Mouse (Mus musculus) embryonic facial prominence, embryonic 13.5 days (tissue): Measurements from ENCODE around the gene Tspan18. TPM values are rescaled to one million over a fixed set of nuclear protein-coding genes. Genes with fewer than 3 reads are reported as not detected.

Experiments used
- ATAC-seq: fragments of 200-750 bp; cut with Nextera tagmentation; 2 replicates; pipeline ENCODE4 v1.8.0; 2017; ENCODE audit warnings: low read depth; ENCODE audit not compliant: insufficient number of reproducible peaks, insufficient read depth, low FRiP score, low TSS enrichment
- H3K27ac ChIP-seq: fragments of 300-500 bp; sonication (generic); 2 replicates; pipeline ENCODE4 v1.5.1; 2015; ENCODE audit warnings: moderate library complexity, mild to moderate bottlenecking, inconsistent platforms
- H3K27me3 ChIP-seq: fragments of 300-500 bp; sonication (generic); 2 replicates; pipeline ENCODE4 v1.6.1; 2015; ENCODE audit warnings: mild to moderate bottlenecking, inconsistent platforms
- H3K36me3 ChIP-seq: fragments of 300-500 bp; sonication (generic); 2 replicates; pipeline ENCODE4 v1.6.1; 2015; ENCODE audit warnings: mild to moderate bottlenecking, inconsistent platforms
- H3K4me1 ChIP-seq: fragments of 300-500 bp; sonication (generic); 2 replicates; pipeline ENCODE4 v1.6.1; 2015; ENCODE audit warnings: inconsistent platforms
- H3K4me2 ChIP-seq: fragments of 300-500 bp; sonication (generic); 2 replicates; pipeline ENCODE4 v1.6.1; 2015; ENCODE audit warnings: moderate library complexity, mild to moderate bottlenecking, inconsistent platforms
- H3K4me3 ChIP-seq: fragments of 300-500 bp; sonication (generic); 2 replicates; pipeline ENCODE4 v1.5.1; 2015; ENCODE audit warnings: mild to moderate bottlenecking, inconsistent platforms
- H3K9ac ChIP-seq: fragments of 300-500 bp; sonication (generic); 2 replicates; pipeline ENCODE4 v1.6.1; 2015; ENCODE audit warnings: mild to moderate bottlenecking, inconsistent platforms
- H3K9me3 ChIP-seq: fragments of 300-500 bp; sonication (generic); 2 replicates; pipeline ENCODE4 v1.6.1; 2016; ENCODE audit warnings: inconsistent platforms
- WGBS: fragments of 180-500 bp; shearing (Covaris S2); methylation state at CpG from one replicate; pipeline ENCODE4 v1.1.7; 2015; ENCODE audit warnings: mixed read lengths; 5-methylcytosine and 5-hydroxymethylcytosine counted together
- polyA plus RNA-seq: library from polyadenylated mRNA; unstranded; fragments of >200 nt; fragmentation: Nextera tagmentation; extraction: Ambion mirVana; gene quantifications from 2 replicates; pipeline ENCODE4 v1.2.1, GENCODE M21; 2015

Gene Tspan18
- polyA plus RNA-seq, 1 experiment from 2014 or later: 17.7 TPM

- Histone ChIP-seq H3K9me3 (peaks cover 6% of the 10 kb centered on the region; the same call in 1 of the 2 replicates), H3K36me3 (no peaks in the 10 kb centered on the region), H3K27ac (no peak overlapping the region), H3K27me3 (no peaks in the 10 kb centered on the region), H3K9ac (no peak overlapping the region), H3K4me1 (peaks cover 60% of the 10 kb centered on the region), H3K4me3 (no peak overlapping the region), H3K4me2 (no peak overlapping the region)
- WGBS: 67% methylated on average over 10 of the region's 10 CpGs
- ATAC-seq: no peak
These were observed 45.1 kb downstream of the Tspan18 start for GRCm38 (mm10) chr2:93289161-93289560.

GRCm38 (mm10) chr2:93287348-93287747 lies 47.0 kb downstream of the Tspan18 start:
- no peak overlapping the region for H3K4me2 ChIP-seq
- H3K9me3 ChIP-seq: no peaks in the 10 kb centered on the region
- H3K36me3 ChIP-seq: no peaks in the 10 kb centered on the region
- 37% methylated on average over 4 of the region's 4 CpGs for WGBS
- ATAC-seq: no peak
- peak overlapping the region; percentile 55 for H3K27ac ChIP-seq
- H3K9ac ChIP-seq: no peak overlapping the region
- peaks cover 78% of the 10 kb centered on the region for H3K4me1 ChIP-seq
- no peak overlapping the region for H3K4me3 ChIP-seq
- H3K27me3 ChIP-seq: no peaks in the 10 kb centered on the region

GRCm38 (mm10) chr2:93286742-93287141 lies 47.6 kb downstream of the Tspan18 start:
- Histone ChIP-seq H3K27ac (peak overlapping the region; percentile 55; the same call in 1 of the 2 replicates), H3K27me3 (no peaks in the 10 kb centered on the region), H3K36me3 (no peaks in the 10 kb centered on the region), H3K4me3 (no peak overlapping the region), H3K9me3 (no peaks in the 10 kb centered on the region), H3K4me2 (no peak overlapping the region), H3K9ac (no peak overlapping the region), H3K4me1 (peaks cover 80% of the 10 kb centered on the region)
- 51% methylated on average over 4 of the region's 4 CpGs for WGBS
- no peak for ATAC-seq

GRCm38 (mm10) chr2:93286321-93286720 lies 48.0 kb downstream of the Tspan18 start:
- Histone ChIP-seq H3K4me2 (no peak overlapping the region), H3K4me1 (peaks cover 77% of the 10 kb centered on the region), H3K36me3 (no peaks in the 10 kb centered on the region), H3K27me3 (no peaks in the 10 kb centered on the region), H3K9ac (no peak overlapping the region), H3K9me3 (no peaks in the 10 kb centered on the region), H3K27ac (peak overlapping the region; percentile 28; the same call in 1 of the 2 replicates), H3K4me3 (no peak overlapping the region)
- no peak for ATAC-seq
- 43% methylated on average over 2 of the region's 2 CpGs for WGBS

GRCm38 (mm10) chr2:93285842-93286241 lies 48.5 kb downstream of the Tspan18 start:
- Histone ChIP-seq H3K4me2 (no peak overlapping the region), H3K36me3 (no peaks in the 10 kb centered on the region), H3K27me3 (no peaks in the 10 kb centered on the region), H3K9ac (no peak overlapping the region), H3K27ac (peak overlapping the region; percentile 28; the same call in 1 of the 2 replicates), H3K9me3 (no peaks in the 10 kb centered on the region), H3K4me1 (peaks cover 74% of the 10 kb centered on the region), H3K4me3 (no peak overlapping the region)
- no peak for ATAC-seq
- 25% methylated on average over 8 of the region's 8 CpGs for WGBS

- no peak overlapping the region for H3K4me3 ChIP-seq
- no peak overlapping the region for H3K9ac ChIP-seq
- no peaks in the 10 kb centered on the region for H3K27me3 ChIP-seq
- ATAC-seq: no peak
- no peaks in the 10 kb centered on the region for H3K36me3 ChIP-seq
- H3K4me2 ChIP-seq: no peak overlapping the region
- 71% methylated on average over 2 of the region's 2 CpGs for WGBS
- H3K4me1 ChIP-seq: peaks cover 80% of the 10 kb centered on the region
- no peaks in the 10 kb centered on the region for H3K9me3 ChIP-seq
- peak overlapping the region; percentile 83 for H3K27ac ChIP-seq
These were observed 49.7 kb downstream of the Tspan18 start for GRCm38 (mm10) chr2:93284625-93285024.

GRCm38 (mm10) chr2:93283481-93284293 lies 50.6 kb downstream of the Tspan18 start:
- H3K27ac ChIP-seq: peak overlapping the region; percentile 83
- no peaks in the 10 kb centered on the region for H3K9me3 ChIP-seq
- H3K4me3 ChIP-seq: no peak overlapping the region
- WGBS: 27% methylated on average over 7 of the region's 7 CpGs
- H3K36me3 ChIP-seq: no peaks in the 10 kb centered on the region
- H3K4me2 ChIP-seq: no peak overlapping the region
- ATAC-seq: peak; percentile 78
- H3K4me1 ChIP-seq: peaks cover 90% of the 10 kb centered on the region
- H3K9ac ChIP-seq: no peak overlapping the region
- no peaks in the 10 kb centered on the region for H3K27me3 ChIP-seq

GRCm38 (mm10) chr2:93282636-93283035 lies 51.7 kb downstream of the Tspan18 start:
- Histone ChIP-seq H3K36me3 (no peaks in the 10 kb centered on the region), H3K27ac (peak overlapping the region; percentile 83), H3K27me3 (no peaks in the 10 kb centered on the region), H3K9ac (0 out of 2 replicates have a peak overlapping the region, but pooled peaks have one; percentile 21), H3K9me3 (no peaks in the 10 kb centered on the region), H3K4me2 (no peak overlapping the region), H3K4me1 (peaks cover 93% of the 10 kb centered on the region), H3K4me3 (no peak overlapping the region)
- ATAC-seq: no peak
- WGBS: 80% methylated on average over 4 of the region's 4 CpGs

GRCm38 (mm10) chr2:93281466-93281865 lies 52.8 kb downstream of the Tspan18 start:
- no peak for ATAC-seq
- WGBS: 86% methylated on average over 6 of the region's 6 CpGs
- H3K27me3 ChIP-seq: no peaks in the 10 kb centered on the region

GRCm38 (mm10) chr2:93280117-93280620 lies 54.1 kb downstream of the Tspan18 start:
- no peak overlapping the region for H3K4me2 ChIP-seq
- H3K27ac ChIP-seq: peak overlapping the region; percentile 91
- H3K27me3 ChIP-seq: no peaks in the 10 kb centered on the region
- no peak overlapping the region for H3K4me3 ChIP-seq
- no peaks in the 10 kb centered on the region for H3K9me3 ChIP-seq
- no peaks in the 10 kb centered on the region for H3K36me3 ChIP-seq
- H3K9ac ChIP-seq: no peak overlapping the region
- WGBS: 81% methylated on average over 2 of the region's 2 CpGs
- ATAC-seq: no peak
- peaks cover 79% of the 10 kb centered on the region for H3K4me1 ChIP-seq

More at GRCm38 (mm10) chr2:93281466-93281865, 52.8 kb downstream of the Tspan18 start:
- no peak overlapping the region for H3K4me2 ChIP-seq
- H3K9me3 ChIP-seq: no peaks in the 10 kb centered on the region
- no peak overlapping the region for H3K9ac ChIP-seq
- H3K36me3 ChIP-seq: no peaks in the 10 kb centered on the region
- no peak overlapping the region for H3K27ac ChIP-seq
- H3K4me3 ChIP-seq: no peak overlapping the region
- peaks cover 92% of the 10 kb centered on the region for H3K4me1 ChIP-seq

GRCm38 (mm10) chr2:93278181-93278975 lies 55.9 kb downstream of the Tspan18 start:
- ATAC-seq: peak; percentile 64
- H3K9ac ChIP-seq: 0 out of 2 replicates have a peak overlapping the region, but pooled peaks have one; percentile 51
- H3K36me3 ChIP-seq: no peaks in the 10 kb centered on the region
- WGBS: 9% methylated on average over 11 of the region's 11 CpGs
- H3K9me3 ChIP-seq: no peaks in the 10 kb centered on the region
- H3K27ac ChIP-seq: peak overlapping the region; percentile 91
- no peaks in the 10 kb centered on the region for H3K27me3 ChIP-seq
- H3K4me1 ChIP-seq: peaks cover 70% of the 10 kb centered on the region
- H3K4me3 ChIP-seq: no peak overlapping the region
- H3K4me2 ChIP-seq: peak overlapping the region; percentile 16
